Mouse (Mus musculus): ENCODE results near the gene Cebpe. TPM values are rescaled to one million over a fixed set of nuclear protein-coding genes. Genes with fewer than 3 reads are reported as not detected.

Gene Cebpe
- polyA plus RNA-seq, 1 experiment, result 0.05 TPM

- Histone ChIP-seq H3K27me3 (ENCODE audit: control insufficient read depth) (no peaks in the 10 kb centered on the region), H3K36me3 (ENCODE audit: control insufficient read depth) (no peaks in the 10 kb centered on the region), H3K4me1 (ENCODE audit: control insufficient read depth) (peaks cover 22% of the 10 kb centered on the region), H3K9me3 (ENCODE audit: control insufficient read depth, low read length) (no peaks in the 10 kb centered on the region), H3K4me3 (replicated peaks) (no peak overlapping the region)
- no peak for TF ChIP-seq GATA1 (IDR thresholded peaks at IDR 0.05; ENCODE audit: low read length)
- no peak for TF ChIP-seq TAL1 (IDR thresholded peaks at IDR 0.05; ENCODE audit: low read length)
These were observed 32.5 kb upstream of the Cebpe start for GRCm38 (mm10) chr14:54744473-54744872.

- H3K36me3 ChIP-seq (ENCODE audit: control insufficient read depth), result no peaks in the 10 kb centered on the region
These were observed 30.4 kb upstream of the Cebpe start for GRCm38 (mm10) chr14:54742375-54742774.

GRCm38 (mm10) chr14:54741721-54742120 is 29.7 kb upstream of the Cebpe start:
- no peaks in the 10 kb centered on the region for H3K36me3 ChIP-seq (ENCODE audit: control insufficient read depth)
- no peaks in the 10 kb centered on the region for H3K27me3 ChIP-seq (ENCODE audit: control insufficient read depth)
- H3K4me1 ChIP-seq (ENCODE audit: control insufficient read depth), result peaks cover 22% of the 10 kb centered on the region
- no peak overlapping the region for H3K4me3 ChIP-seq (replicated peaks)
- no peaks in the 10 kb centered on the region for H3K9me3 ChIP-seq (ENCODE audit: control insufficient read depth, low read length)
- no peak for TF ChIP-seq GATA1 (IDR thresholded peaks at IDR 0.05; ENCODE audit: low read length)

More at GRCm38 (mm10) chr14:54742375-54742774, 30.4 kb upstream of the Cebpe start:
- Histone ChIP-seq H3K9me3 (ENCODE audit: control insufficient read depth, low read length) (no peaks in the 10 kb centered on the region), H3K27me3 (ENCODE audit: control insufficient read depth) (no peaks in the 10 kb centered on the region), H3K4me1 (ENCODE audit: control insufficient read depth) (peaks cover 22% of the 10 kb centered on the region), H3K4me3 (replicated peaks) (no peak overlapping the region)
- TF ChIP-seq GATA1 (IDR thresholded peaks at IDR 0.05; ENCODE audit: low read length) (no peak), TAL1 (IDR thresholded peaks at IDR 0.05; ENCODE audit: low read length) (no peak)

GRCm38 (mm10) chr14:54737634-54738033 is 25.7 kb upstream of the Cebpe start:
- no peaks in the 10 kb centered on the region; the same call in 1 of the 2 replicates for H3K4me1 ChIP-seq (ENCODE audit: control insufficient read depth)
- H3K4me3 ChIP-seq (replicated peaks), result no peak overlapping the region
- no peaks in the 10 kb centered on the region for H3K36me3 ChIP-seq (ENCODE audit: control insufficient read depth)
- TF ChIP-seq GATA1 (IDR thresholded peaks at IDR 0.05; ENCODE audit: low read length) (no peak), TAL1 (IDR thresholded peaks at IDR 0.05; ENCODE audit: low read length) (no peak)
- H3K27me3 ChIP-seq (ENCODE audit: control insufficient read depth), result no peaks in the 10 kb centered on the region
- no peaks in the 10 kb centered on the region for H3K9me3 ChIP-seq (ENCODE audit: control insufficient read depth, low read length)

- H3K4me1 ChIP-seq (ENCODE audit: control insufficient read depth), result no peaks in the 10 kb centered on the region
- no peaks in the 10 kb centered on the region for H3K27me3 ChIP-seq (ENCODE audit: control insufficient read depth)
- H3K9me3 ChIP-seq (ENCODE audit: control insufficient read depth, low read length), result no peaks in the 10 kb centered on the region
- no peak overlapping the region for H3K4me3 ChIP-seq (replicated peaks)
- no peaks in the 10 kb centered on the region for H3K36me3 ChIP-seq (ENCODE audit: control insufficient read depth)
- no peak for TF ChIP-seq TAL1 (IDR thresholded peaks at IDR 0.05; ENCODE audit: low read length)
These were observed 24.9 kb upstream of the Cebpe start for GRCm38 (mm10) chr14:54736555-54737552.

GRCm38 (mm10) chr14:54735221-54735620 is 23.2 kb upstream of the Cebpe start:
- no peaks in the 10 kb centered on the region for H3K9me3 ChIP-seq (ENCODE audit: control insufficient read depth, low read length)
- H3K4me1 ChIP-seq (ENCODE audit: control insufficient read depth), result no peaks in the 10 kb centered on the region
- no peak overlapping the region for H3K4me3 ChIP-seq (replicated peaks)
- no peaks in the 10 kb centered on the region for H3K27me3 ChIP-seq (ENCODE audit: control insufficient read depth)
- H3K36me3 ChIP-seq (ENCODE audit: control insufficient read depth), result no peaks in the 10 kb centered on the region
- TF ChIP-seq TAL1 (IDR thresholded peaks at IDR 0.05; ENCODE audit: low read length) (no peak), GATA1 (IDR thresholded peaks at IDR 0.05; ENCODE audit: low read length) (no peak)

GRCm38 (mm10) chr14:54734004-54734403 is 22.0 kb upstream of the Cebpe start:
- Histone ChIP-seq H3K27me3 (ENCODE audit: control insufficient read depth) (no peaks in the 10 kb centered on the region), H3K4me3 (replicated peaks) (no peak overlapping the region), H3K36me3 (ENCODE audit: control insufficient read depth) (no peaks in the 10 kb centered on the region), H3K9me3 (ENCODE audit: control insufficient read depth, low read length) (no peaks in the 10 kb centered on the region), H3K4me1 (ENCODE audit: control insufficient read depth) (no peaks in the 10 kb centered on the region)
- TF ChIP-seq TAL1 (IDR thresholded peaks at IDR 0.05; ENCODE audit: low read length) (no peak), GATA1 (IDR thresholded peaks at IDR 0.05; ENCODE audit: low read length) (no peak)

- TF ChIP-seq GATA1 (IDR thresholded peaks at IDR 0.05; ENCODE audit: low read length), result no peak
- no peak for TF ChIP-seq TAL1 (IDR thresholded peaks at IDR 0.05; ENCODE audit: low read length)
- Histone ChIP-seq H3K36me3 (ENCODE audit: control insufficient read depth) (no peaks in the 10 kb centered on the region), H3K27me3 (ENCODE audit: control insufficient read depth) (no peaks in the 10 kb centered on the region), H3K4me1 (ENCODE audit: control insufficient read depth) (no peaks in the 10 kb centered on the region), H3K9me3 (ENCODE audit: control insufficient read depth, low read length) (no peaks in the 10 kb centered on the region), H3K4me3 (replicated peaks) (no peak overlapping the region)
These were observed 20.2 kb upstream of the Cebpe start for GRCm38 (mm10) chr14:54732206-54732605.

GRCm38 (mm10) chr14:54730305-54730704 is 18.3 kb upstream of the Cebpe start:
- Histone ChIP-seq H3K36me3 (ENCODE audit: control insufficient read depth) (no peaks in the 10 kb centered on the region), H3K9me3 (ENCODE audit: control insufficient read depth, low read length) (no peaks in the 10 kb centered on the region), H3K4me1 (ENCODE audit: control insufficient read depth) (no peaks in the 10 kb centered on the region), H3K4me3 (replicated peaks) (no peak overlapping the region), H3K27me3 (ENCODE audit: control insufficient read depth) (no peaks in the 10 kb centered on the region)
- TF ChIP-seq GATA1 (IDR thresholded peaks at IDR 0.05; ENCODE audit: low read length) (no peak), TAL1 (IDR thresholded peaks at IDR 0.05; ENCODE audit: low read length) (no peak)
